21 mouse cellular contexts compared by ENCODE assay signal in genomic region chr9:103872119-103872518, GRCm38 (mm10).
"Had no signal": no experiment of that assay in that cellular context is flagged by ENCODE, and none has a peak within 500 bp of the region (broad histone marks: within the 10 kb centered on the region; RNA-seq: fewer than 3 reads in every experiment).

No protein-coding gene starts in this region.

- ATAC-seq: hindbrain, postnatal 0 days; intestine, embryonic 16.5 days had no signal

- H3K4me1 ChIP-seq: heart, embryonic 13.5 days; heart, embryonic 15.5 days; hindbrain, embryonic 13.5 days; limb, embryonic 13.5 days; limb, embryonic 15.5 days had no signal

- H3K36me3 ChIP-seq: heart, embryonic 13.5 days; heart, embryonic 15.5 days; hindbrain, embryonic 13.5 days; hindbrain, embryonic 15.5 days; limb, embryonic 13.5 days; limb, embryonic 15.5 days had no signal

- H3K27ac ChIP-seq: heart, adult 2 months; heart, embryonic 13.5 days; heart, embryonic 15.5 days; hindbrain, embryonic 13.5 days; hindbrain, embryonic 15.5 days; hindbrain, postnatal 0 days; limb, embryonic 13.5 days; limb, embryonic 15.5 days had no signal

- H3K4me3 ChIP-seq: heart, adult 2 months; heart, embryonic 13.5 days; heart, embryonic 15.5 days; hindbrain, embryonic 13.5 days; hindbrain, embryonic 15.5 days; limb, embryonic 13.5 days; limb, embryonic 15.5 days had no signal

- H3K9me3 ChIP-seq: heart, embryonic 13.5 days; heart, embryonic 15.5 days; hindbrain, embryonic 13.5 days; hindbrain, embryonic 15.5 days; limb, embryonic 13.5 days; limb, embryonic 15.5 days had no signal

- H3K9ac ChIP-seq: heart, embryonic 13.5 days; heart, embryonic 15.5 days; hindbrain, embryonic 13.5 days; hindbrain, embryonic 15.5 days; limb, embryonic 13.5 days; limb, embryonic 15.5 days had no signal

- DNase-seq: gastrocnemius, postnatal 14 days; gastrocnemius, postnatal 36 days; heart, adult 2 months; heart, postnatal 14 days; heart, postnatal 36 days; kidney, adult 11 months; kidney, adult 8-10 months; kidney, postnatal 10 days; kidney, postnatal 25 days; layer of hippocampus, adult 9-11 months; layer of hippocampus, postnatal 36 days; left cerebral cortex, postnatal 4 days had no signal

- H3K27me3 ChIP-seq: heart, embryonic 13.5 days; heart, embryonic 15.5 days; hindbrain, embryonic 13.5 days; hindbrain, embryonic 15.5 days; limb, embryonic 13.5 days; limb, embryonic 15.5 days had no signal

- H3K4me2 ChIP-seq: heart, embryonic 11.5 days; heart, embryonic 13.5 days; heart, embryonic 15.5 days; hindbrain, embryonic 13.5 days; hindbrain, embryonic 15.5 days; limb, embryonic 13.5 days; limb, embryonic 15.5 days had no signal
